Mouse (Mus musculus): ENCODE measurements around the gene Fxn. TPM values are rescaled to one million over a fixed set of nuclear protein-coding genes. Genes with fewer than 3 reads are reported as not detected.
A peak's percentile ranks its signal among the peaks of the same experiment; 100 is the strongest.
"Not testable (repeated sequence)": the region's sequence is repeated elsewhere in the genome, so short reads cannot be mapped to it uniquely, and the experiment has no call there.

Fxn gene
- total RNA-seq, 2 experiments from 2014 or later = 7.6 to 8.9 TPM

DNA sequence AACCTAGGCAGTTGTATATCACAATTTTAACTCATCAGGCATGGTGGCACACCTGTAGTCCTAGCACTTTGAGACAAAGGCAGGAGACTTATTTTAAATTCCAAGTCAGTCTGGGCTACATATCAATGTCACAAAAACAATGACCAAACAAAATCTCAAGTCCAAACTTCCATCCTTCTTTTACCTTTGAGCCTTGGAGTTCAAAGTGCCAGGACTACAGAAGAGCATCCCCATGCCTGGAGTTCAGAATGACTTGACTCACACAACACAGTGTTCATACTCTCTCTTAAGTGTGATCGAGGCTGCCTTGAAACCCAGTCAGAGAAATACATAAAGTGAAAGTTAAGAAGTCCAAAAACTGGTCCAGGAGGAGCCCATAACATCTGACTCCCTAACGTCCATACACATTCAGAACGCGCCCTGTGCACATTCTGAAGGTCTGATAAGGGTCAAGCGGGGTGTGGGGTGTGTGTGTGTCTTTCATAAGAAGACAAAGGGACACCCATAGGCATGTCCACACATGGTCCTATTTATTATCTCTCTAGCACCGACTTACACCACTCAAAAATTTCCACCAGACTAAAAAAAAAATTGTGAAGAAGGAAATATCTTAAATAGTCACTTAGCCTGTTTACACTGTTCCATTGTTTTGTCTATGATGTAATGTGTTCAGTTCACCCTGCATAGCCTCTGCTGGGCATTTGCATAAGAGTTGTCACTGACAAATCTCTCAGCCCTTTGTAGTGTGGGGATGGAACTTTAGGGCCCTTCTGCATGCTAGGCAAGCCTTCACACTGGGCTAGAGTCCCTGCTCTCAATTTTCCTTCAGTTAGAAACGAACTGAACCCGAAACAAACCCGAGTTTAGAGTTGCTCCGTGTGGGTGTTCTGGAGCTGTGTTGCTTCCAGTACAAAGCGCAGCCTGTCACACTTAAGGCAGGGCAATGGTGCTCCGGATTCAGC, 20.7 kb downstream of the Fxn start:
- intact Hi-C loops (cut with DNase I) = loop anchor here (5.0 to 10.0 kb wide), 2 partner anchors 32 to 75 kb away; partner anchors contain the start of gene Tjp2

DNA sequence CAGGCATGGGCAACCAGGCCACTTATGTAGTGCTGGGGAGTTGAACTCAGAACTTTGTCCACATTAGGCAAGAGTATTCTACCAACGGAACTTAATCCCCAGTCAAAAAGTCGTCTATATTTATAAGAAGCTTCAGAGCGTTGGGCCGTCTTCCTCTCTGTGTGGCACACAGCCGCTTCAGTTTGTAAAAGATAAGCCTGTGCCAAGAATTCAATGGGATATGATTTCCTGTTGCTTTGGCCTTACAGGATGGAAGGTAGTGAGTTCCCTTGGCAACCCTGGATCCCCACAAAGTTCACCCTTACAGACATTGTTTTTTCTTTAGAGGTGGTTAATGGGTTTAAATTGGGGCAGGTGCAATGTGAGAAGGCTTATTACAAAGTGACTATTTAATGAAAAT, 22.0 kb downstream of the Fxn start:
- DNase-seq (ENCODE audit: low spot score in 2 of 2) = no peak
- intact Hi-C loops (cut with DNase I) = no loop called here

More for the DNA sequence above, 20.7 kb downstream of the Fxn start:
- no peak for DNase-seq (ENCODE audit: low spot score in 2 of 2)

DNA sequence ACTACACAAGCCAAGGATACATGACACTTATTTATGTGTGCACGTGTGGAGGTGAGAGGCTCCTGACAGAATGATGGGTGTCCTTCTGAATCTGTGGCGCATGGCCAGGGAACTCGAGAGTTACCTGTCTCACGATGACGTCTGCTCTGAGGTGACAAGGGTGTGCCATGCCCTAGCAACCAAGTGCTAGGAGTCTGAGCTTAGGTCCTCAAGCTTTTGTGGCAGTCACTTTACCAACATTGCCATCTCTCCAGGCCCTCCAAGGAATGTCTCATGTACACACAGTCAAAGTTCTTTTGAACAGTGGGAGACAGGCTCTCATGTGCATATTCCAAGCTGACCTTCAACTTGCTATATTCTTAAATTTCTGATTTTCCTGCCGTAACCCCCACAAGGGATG, 22.4 kb downstream of the Fxn start:
- DNase-seq (ENCODE audit: low spot score in 2 of 2) = no peak

DNA sequence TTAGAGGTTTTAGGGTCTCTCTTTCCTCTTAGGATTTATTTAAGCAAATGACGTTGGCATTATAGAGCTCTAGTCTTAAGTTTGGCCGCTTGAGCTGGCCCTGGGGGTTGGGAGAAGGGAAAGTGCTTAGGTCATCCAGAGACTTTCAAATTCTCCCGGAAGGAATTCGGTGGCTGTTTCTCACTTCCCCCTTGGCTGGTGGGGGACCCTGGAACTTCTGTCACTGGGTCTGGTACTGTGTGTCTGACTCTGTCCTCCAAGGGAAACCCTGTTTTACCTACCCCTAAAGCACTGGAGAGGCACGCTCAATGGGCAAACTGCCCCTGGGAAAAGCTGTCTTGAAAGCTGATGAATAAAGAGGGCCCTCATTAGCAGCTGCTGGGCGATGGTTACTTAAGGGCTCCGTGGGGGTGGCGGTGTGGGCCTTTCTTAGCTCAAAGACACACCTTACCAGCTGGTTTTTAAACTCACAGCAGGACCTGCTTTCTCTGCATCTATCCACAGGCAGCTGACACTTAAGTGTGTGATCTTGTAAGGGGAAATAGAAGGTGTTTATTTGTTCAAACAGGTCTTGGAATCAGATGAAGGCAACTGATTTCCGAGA, 26.6 kb downstream of the Fxn start:
- no peak for DNase-seq (ENCODE audit: low spot score in 2 of 2)
- intact Hi-C loops (cut with DNase I) = no loop called here

More for the DNA sequence above, 22.4 kb downstream of the Fxn start:
- intact Hi-C loops (cut with DNase I) = no loop called here

DNA sequence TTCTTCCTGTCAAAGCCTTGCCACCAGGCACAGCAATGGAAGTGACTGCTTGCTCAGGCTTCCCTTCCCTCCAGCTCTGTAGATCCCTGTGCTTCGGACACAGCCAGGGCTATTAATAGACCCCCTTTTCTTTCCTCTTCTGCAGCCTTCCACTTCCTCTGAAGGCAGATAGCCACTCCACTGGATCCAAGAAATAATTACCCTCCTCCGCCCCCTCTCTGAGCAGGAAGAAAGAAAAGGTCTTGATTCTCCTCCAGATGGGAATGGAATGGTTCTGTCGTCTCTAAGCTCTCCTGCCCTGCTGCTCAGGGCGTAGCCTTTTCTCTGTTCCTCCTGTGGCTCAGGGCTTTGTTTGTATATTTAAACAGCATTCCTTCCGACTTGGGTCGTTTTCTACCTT, 28.5 kb downstream of the Fxn start:
- DNase-seq (ENCODE audit: low spot score in 2 of 2) = no peak
- intact Hi-C loops (cut with DNase I) = no loop called here

DNA sequence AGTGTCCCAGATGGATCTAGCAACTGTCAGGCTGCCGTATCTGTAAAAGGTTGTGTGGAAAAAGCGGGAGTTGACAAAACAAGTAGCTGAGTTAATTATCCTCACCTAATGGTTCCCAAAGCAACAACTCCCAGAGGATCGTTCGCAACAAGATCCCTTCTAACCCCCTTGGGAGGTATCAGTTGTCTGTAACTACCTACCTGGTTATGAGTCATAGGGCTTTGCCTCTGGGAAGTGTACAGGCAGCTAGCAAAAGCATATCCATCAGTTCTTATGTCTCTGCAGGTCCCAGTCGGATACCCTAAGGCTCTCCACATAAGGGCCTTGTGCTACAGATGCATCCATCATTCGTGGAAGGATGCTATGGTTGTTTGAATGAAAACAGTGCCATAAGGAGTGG, 37.1 kb downstream of the Fxn start:
- DNase-seq (ENCODE audit: low spot score in 2 of 2) = no peak
- intact Hi-C loops (cut with DNase I) = no loop called here

DNA sequence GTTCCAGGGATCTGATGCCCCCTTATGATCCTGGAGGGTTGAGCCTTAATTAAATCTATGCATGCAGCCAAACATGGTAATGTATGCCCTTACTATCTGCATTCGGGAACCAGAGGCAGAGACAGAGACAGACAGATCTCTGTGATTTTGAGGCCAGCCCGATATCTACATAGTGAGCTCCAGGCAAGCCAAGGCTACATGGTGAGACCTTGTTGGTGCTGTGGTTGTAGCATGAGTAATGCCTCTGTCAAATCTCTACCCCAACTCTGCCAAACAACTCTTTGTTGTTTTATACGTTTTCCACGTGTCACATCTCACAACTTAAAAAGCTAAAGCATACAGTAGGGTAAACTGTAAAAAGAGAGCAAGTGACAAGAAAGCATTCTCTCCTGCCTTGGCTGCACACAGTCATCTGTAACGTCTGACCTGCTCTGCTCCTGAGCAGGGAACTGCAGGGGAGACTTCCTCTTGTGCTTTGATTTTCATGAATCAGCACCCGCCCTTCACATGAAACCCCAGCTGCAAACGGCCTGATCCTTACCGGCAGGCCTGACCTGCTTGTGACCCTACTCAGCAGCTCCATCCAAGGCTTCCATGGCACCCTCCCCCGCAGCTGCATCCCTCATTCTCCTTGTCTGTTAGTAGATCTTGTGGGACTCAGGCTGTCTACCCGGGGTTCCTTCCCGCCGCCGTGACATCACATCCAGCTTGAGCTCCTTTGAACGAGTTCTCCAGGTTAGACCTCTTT, 38.4 kb downstream of the Fxn start:
- intact Hi-C loops (cut with DNase I) = no loop called here
- no peak for DNase-seq (ENCODE audit: low spot score in 2 of 2)

DNA sequence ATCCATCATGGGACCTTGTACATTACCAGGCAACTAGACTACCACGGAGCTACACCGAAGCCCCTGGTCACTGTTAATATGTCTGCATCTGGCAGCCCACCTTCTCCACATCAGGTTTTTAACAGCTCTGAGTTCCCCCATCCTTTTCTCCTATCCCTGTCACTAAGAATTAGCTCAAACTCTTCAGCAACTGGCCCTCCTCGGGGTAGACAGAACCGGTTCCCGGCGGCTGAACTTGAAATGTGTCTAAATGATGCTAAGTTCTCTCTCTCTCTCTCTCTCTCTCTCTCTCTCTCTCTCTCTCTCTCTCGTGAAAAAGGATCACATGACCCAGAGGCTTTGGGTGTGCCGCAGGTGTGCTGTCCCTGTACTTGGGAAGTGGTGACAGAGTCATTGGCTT, 39.1 kb downstream of the Fxn start:
- intact Hi-C loops (cut with DNase I) = no loop called here
- DNase-seq (ENCODE audit: low spot score in 2 of 2) = no peak

DNA sequence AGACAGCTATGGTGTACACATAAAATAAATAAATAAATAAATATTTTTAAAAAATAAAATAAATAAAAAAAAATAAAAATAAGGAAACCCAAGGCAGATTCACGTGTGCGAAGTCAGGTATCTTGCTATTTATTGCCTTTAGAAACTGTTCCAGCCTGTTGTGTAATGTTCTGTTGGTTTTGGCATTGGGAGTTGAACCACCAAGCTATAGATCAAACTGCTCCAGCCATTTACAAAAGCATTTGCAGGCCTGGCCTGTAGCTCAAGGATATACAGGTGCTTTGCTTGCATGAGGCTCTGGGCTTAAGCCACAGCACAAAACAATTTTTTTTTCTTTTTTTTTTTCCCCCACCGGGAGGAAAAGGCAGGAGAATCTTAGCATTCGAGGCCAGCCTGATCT, 42.4 kb downstream of the Fxn start:
- intact Hi-C loops (cut with DNase I) = no loop called here
- no peak for DNase-seq (ENCODE audit: low spot score in 2 of 2)

DNA sequence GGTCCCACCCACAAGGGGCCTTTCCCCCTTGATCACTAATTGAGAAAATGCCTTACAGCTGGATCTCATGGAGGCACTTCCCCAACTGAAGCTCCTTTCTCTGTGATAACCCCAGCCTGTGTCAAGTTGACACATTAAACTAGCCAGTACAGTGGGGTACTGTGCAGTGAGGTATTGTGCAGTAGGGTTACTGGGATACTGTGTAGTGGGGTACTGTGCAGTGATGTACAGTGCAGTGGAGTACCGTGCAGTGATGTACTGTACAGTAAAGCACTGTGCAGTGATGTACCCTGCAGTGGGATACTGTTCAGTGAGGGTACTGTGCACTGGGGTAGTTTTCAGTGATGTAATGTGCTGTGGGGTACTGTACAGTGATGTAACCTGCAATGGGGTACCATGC, 48.0 kb downstream of the Fxn start:
- intact Hi-C loops (cut with DNase I); DNase-seq (ENCODE audit: low spot score in 2 of 2): not testable (repeated sequence)

DNA sequence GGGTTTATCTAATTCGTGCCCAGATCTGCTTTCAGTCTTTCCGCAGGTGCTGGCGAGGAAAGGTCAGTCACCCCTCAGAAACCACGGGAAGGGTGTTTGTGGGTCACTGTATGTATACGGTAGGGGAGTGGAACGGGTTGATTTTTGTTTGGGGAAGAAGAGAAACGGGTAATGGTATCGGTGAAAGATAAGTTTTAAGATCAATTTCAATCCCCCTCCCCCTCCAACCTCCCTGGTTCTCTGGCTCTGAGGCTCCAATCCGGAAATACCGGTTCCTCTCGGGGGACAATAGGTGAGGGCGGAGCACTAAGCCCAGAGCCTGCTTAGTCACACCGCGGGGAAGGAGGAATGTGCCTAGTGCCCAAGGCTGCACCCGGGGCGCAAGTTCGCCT, 55.1 kb downstream of the Fxn start:
- DNase-seq (ENCODE audit: low spot score in 2 of 2) = no peak
- intact Hi-C loops (cut with DNase I) = loop anchor here (5.0 kb wide), 1 partner anchor 37 kb away; no protein-coding TSS in a partner anchor

DNA sequence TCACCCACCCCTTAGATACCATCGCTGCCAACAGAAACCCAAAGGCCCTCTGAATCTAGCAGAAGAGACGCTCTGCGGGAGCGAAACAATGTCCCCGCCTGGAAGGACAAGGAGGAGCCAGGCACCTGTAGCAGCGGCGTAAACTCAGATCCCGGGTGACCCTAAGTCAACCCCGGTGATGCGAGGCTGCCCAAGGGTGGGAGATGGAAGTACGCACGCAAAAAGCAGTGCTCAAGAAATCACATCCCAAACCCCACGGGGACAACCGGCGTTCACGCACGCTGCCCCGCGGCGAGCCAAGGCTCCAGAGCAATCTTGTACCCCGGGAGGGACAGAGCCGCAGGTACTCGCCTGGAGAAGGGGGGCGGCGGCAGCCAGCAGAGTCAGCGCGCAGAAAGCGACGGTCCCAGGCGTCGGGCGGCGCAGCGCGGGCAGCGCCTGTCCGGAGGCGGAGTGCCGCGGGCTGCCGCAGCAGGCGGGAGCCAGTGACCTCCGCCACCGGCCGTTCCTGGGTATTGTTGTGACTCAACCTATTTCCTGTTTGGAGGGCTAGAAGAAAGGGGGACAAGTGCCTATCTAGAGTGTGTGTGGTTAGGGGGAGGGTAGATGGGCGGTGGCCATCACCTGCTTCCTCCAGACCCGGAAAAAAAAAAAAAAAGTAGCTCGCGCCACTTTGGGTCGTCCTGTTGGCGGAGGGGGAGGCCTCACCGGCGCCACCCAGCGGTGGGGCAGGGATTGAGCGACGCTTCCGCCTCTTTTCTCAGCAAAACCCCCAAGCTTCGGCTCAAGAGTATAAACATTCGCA, 55.7 kb downstream of the Fxn start, which contains the start of gene Tjp2:
Tjp2 (minus strand) TSS at position 531 of the 805 bp plus-strand sequence.
- peak in 1 of 2 experiments; percentile 29 for DNase-seq (ENCODE audit: low spot score in 2 of 2)
- intact Hi-C loops (cut with DNase I) = loop anchor here (5.0 kb wide), 1 partner anchor 38 kb away; no protein-coding TSS in a partner anchor

DNA sequence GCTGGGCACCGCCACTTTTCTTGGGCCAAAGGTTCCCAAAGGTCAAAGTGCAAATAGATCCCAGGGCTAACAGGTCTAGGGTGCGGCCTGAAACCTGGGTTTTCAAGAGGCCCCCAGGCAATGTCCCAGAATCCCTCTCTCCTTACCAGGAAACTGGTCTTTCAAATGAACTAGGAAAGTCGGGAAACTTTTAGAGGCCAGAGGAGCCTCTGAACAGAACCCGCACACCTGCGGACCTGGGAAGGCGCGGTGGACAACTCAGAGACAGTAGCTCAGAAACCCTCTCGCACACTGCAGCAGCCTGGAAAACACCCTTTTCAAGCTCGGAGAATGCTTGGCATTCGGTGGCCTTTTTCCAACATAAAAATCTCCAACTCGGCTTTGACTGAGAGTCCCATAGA, 56.6 kb downstream of the Fxn start:
- DNase-seq (ENCODE audit: low spot score in 2 of 2) = no peak
- intact Hi-C loops (cut with DNase I) = no loop called here

DNA sequence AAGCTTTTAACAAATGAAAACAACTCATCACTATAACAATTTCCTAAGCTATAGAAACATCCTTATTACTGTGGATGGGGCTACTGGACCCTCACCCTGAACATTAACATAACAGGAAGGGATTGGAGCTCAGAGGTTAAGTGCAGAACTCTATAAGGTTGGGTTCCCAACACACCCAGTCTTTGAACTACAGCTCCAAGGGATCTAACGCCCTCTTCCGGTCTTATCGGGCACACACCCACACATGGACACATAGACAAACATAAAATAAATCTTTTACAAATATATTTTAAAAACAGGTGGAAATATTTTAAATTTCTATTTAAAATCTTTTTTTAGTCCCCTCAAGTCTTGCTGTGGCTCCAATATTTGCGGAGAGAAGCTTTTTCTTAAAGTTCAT, 59.0 kb downstream of the Fxn start:
- no peak for DNase-seq (ENCODE audit: low spot score in 2 of 2)
- intact Hi-C loops (cut with DNase I) = no loop called here

DNA sequence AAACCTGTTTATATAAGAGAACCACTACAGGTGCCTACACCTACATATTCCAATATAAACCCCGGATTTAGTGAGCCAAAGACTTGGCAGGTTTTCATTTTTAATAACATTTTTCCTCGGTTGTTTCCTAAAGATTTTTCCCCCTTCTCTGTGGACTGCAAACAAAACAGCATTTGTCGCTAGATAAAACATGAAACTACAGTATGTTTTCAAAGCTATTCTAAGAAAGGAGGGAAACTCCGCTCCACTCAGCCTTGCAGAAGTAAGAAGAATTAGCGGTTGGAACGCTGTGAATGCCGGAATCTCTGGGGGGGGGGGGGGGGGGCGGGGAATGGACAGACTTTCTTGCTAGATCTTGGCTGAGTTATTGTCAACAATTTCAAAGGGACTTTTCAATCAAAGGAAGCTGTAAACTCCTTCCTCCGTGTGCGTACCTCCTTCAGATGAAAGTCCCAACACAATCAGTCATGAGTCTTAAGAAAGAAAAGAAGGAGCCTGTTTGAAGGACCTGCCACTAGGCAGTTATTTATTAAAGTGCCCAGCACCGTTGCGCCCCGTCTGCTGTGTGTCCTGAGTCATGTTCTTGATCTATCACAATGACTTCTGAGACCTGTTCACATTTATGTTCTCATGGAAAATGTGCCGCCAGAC, 59.5 kb downstream of the Fxn start:
- intact Hi-C loops (cut with DNase I) = no loop called here
- no peak for DNase-seq (ENCODE audit: low spot score in 2 of 2)

DNA sequence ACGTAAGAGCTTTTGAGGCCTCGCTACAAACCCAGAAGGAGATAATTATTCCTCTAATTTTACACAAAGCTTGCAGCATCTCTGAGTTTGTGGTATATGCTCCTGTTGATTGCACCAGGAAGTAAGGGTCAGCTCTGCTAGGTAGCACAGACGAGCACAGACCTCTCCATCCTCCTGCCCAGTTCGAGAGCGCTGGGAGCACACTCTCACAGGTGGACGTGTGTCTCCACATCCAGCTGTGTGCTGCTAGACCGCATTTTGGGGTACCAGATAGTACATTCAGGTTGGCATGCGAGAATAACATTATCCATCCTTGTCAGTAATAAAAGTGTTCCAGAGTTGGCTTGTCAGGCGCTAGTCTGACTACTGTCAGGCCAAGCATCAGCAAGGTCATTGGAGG, 61.4 kb downstream of the Fxn start:
- DNase-seq (ENCODE audit: low spot score in 2 of 2) = no peak
- intact Hi-C loops (cut with DNase I) = no loop called here

DNA sequence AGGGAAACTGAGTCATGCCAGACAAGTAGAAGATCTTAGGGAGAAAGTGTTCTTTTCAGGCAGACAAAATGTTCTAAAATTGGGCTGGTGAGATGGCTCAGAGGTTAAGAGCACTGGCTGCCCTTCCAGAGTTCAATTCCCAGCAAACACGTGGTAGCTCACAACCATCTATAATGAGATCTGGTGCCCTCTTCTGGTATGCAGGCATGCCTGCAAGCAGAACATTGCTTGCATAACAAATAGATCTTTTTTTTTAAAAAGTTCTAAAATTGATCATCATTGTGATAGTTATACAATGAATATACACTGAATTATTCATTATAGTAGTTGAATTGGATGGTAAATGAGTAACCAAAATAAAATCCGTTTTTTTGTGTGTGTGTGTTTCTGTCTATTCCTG, 62.1 kb downstream of the Fxn start:
- DNase-seq (ENCODE audit: low spot score in 2 of 2) = no peak
- intact Hi-C loops (cut with DNase I) = no loop called here

DNA sequence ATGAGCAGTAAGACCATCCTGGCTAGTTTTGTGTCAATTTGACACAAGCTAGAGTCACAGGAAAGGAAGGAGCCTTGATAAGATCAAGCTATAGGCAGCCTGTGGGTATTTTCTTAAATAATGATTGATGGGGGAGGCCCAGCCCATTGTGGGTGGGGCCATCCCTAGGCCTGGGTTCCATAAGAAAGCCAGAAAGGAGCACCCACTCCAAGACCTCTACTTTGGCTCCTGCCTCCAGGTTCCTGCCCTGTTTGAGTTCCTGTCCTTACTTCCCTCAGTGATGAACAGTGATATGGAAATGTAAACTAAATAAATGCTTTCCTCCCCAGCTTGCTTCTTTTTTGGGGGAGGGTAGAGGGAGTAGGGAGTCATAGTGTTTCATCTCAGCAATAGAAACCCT, 62.6 kb downstream of the Fxn start:
- DNase-seq (ENCODE audit: low spot score in 2 of 2) = no peak
- intact Hi-C loops (cut with DNase I) = no loop called here

DNA sequence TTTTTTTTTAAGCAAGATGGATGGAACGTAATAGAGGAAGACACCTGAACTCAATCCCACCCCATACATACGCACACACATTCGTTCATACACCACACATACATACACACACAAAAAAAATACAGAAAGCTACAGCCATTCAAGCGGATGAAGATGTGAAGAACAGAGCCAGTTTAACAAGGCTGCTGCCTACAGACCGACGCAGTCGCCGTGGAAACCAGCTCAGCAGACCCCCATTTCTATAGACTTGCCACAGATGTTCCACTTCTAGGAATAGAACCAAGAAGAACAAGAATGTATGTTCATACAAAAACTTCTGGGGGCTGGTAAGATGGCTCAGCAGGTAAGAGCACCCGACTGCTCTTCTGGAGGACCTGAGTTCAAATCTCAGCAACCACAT, 63.6 kb downstream of the Fxn start:
- DNase-seq (ENCODE audit: low spot score in 2 of 2) = peak; percentile 29 to 56
- intact Hi-C loops (cut with DNase I) = no loop called here

Measured in left cerebral cortex, postnatal 14 days (tissue).